In genomic region chr15:81932951-81933470, GRCm38 (mm10) we compare ENCODE assay signal across 9 mouse cellular contexts. TPM values are rescaled to one million over a fixed set of nuclear protein-coding genes. Genes with fewer than 3 reads are reported as not detected.
DNase-seq lines count a peak whose midpoint lies in the region; ATAC-seq and TF ChIP-seq lines count a peak whose summit lies in the region.
"Had no signal": no experiment of that assay in that cellular context is flagged by ENCODE, and none has a peak within 500 bp of the region (broad histone marks: within the 10 kb centered on the region; RNA-seq: fewer than 3 reads in every experiment).

No protein-coding gene starts in this region.

- H3K27ac ChIP-seq in forebrain, embryonic 12.5 days, result peak overlapping the region; percentile 42; the same call in 1 of the 2 replicates
- peak overlapping the region; percentile 89 for H3K27ac ChIP-seq in spleen, adult 2 months (ENCODE audit: insufficient read depth, low read length)
- no peak overlapping the region for H3K27ac ChIP-seq in hindbrain, embryonic 12.5 days
- H3K27ac ChIP-seq: hindbrain, embryonic 15.5 days had no signal

- ATAC-seq in forebrain, embryonic 12.5 days (ENCODE audit: low FRiP score), result no peak
- no peak for ATAC-seq in hindbrain, embryonic 12.5 days (ENCODE audit: low FRiP score)

- TF ChIP-seq POLR2A in lung, adult 2 months (IDR thresholded peaks at IDR 0.05; ENCODE audit: borderline replicate concordance, extremely low read depth, low read depth, low read length), result no peak
- no peak for TF ChIP-seq POLR2A in spleen, adult 2 months (IDR thresholded peaks at IDR 0.05; ENCODE audit: low read depth, low read length)

- WGBS in lung, adult 2 months, result 30% methylated on average over 12 of the region's 12 CpGs
- WGBS in forebrain, embryonic 12.5 days, result 33% methylated on average over 12 of the region's 12 CpGs
- WGBS in spleen, adult 2 months, result 18% methylated on average over 12 of the region's 12 CpGs
- 34% methylated on average over 12 of the region's 12 CpGs for WGBS in hindbrain, embryonic 12.5 days

- peaks cover 6% of the 10 kb centered on the region; the same call in 1 of the 2 replicates for H3K4me1 ChIP-seq in lung, adult 2 months (ENCODE audit: control insufficient read depth, insufficient read depth, low read length)
- H3K4me1 ChIP-seq in forebrain, embryonic 12.5 days, result peaks cover 27% of the 10 kb centered on the region
- peaks cover 16% of the 10 kb centered on the region; the same call in 1 of the 2 replicates for H3K4me1 ChIP-seq in spleen, adult 2 months (ENCODE audit: control insufficient read depth, insufficient read depth, insufficient read length)
- H3K4me1 ChIP-seq in hindbrain, embryonic 12.5 days, result peaks cover 23% of the 10 kb centered on the region

- peaks cover 12% of the 10 kb centered on the region for H3K27me3 ChIP-seq in forebrain, embryonic 12.5 days
- H3K27me3 ChIP-seq in spleen, adult 2 months (ENCODE audit: control insufficient read depth, insufficient read depth, low read length), result no peaks in the 10 kb centered on the region
- H3K27me3 ChIP-seq in hindbrain, embryonic 12.5 days, result no peaks in the 10 kb centered on the region
- H3K27me3 ChIP-seq: hindbrain, embryonic 15.5 days had no signal

- no peak overlapping the region for H3K4me2 ChIP-seq in forebrain, embryonic 12.5 days
- H3K4me2 ChIP-seq in hindbrain, embryonic 12.5 days (replicated peaks), result no peak overlapping the region
- H3K4me2 ChIP-seq: hindbrain, embryonic 15.5 days had no signal

- H3K9ac ChIP-seq in forebrain, embryonic 12.5 days, result peak overlapping the region; percentile 38; the same call in 1 of the 2 replicates
- no peak overlapping the region for H3K9ac ChIP-seq in hindbrain, embryonic 12.5 days
- H3K9ac ChIP-seq: hindbrain, embryonic 15.5 days had no signal

- H3K4me3 ChIP-seq in lung, adult 2 months (replicated peaks; ENCODE audit: extremely low read depth, low read depth, low read length), result no peak overlapping the region
- H3K4me3 ChIP-seq in forebrain, embryonic 12.5 days (replicated peaks), result no peak overlapping the region
- H3K4me3 ChIP-seq in spleen, adult 2 months (ENCODE audit: extremely low read depth, insufficient read depth, insufficient read length), result no peak overlapping the region
- no peak overlapping the region for H3K4me3 ChIP-seq in hindbrain, embryonic 12.5 days
- H3K4me3 ChIP-seq: hindbrain, embryonic 15.5 days had no signal

- peak; percentile 42 for DNase-seq in lung, postnatal 10 days
- no peak for DNase-seq in lung, adult 2 months
- peak; percentile 52 to 55 for DNase-seq in layer of hippocampus, postnatal 10 days (ENCODE audit: low spot score in 2 of 2)
- DNase-seq in spleen, adult 2 months (ENCODE audit: low read depth in 1 of 2, low spot score in 2 of 2), result peak in 1 of 2 experiments; percentile 57
- no peak for DNase-seq in adrenal gland, adult 18-20 months (ENCODE audit: low spot score in 2 of 2)
- no peak for DNase-seq in gastrocnemius, postnatal 25 days

- no peak for TF ChIP-seq CTCF in lung, adult 2 months (IDR thresholded peaks at IDR 0.05; ENCODE audit: insufficient read depth, low read length)
- no peak for TF ChIP-seq CTCF in spleen, adult 2 months (IDR thresholded peaks at IDR 0.05; ENCODE audit: extremely low read depth, insufficient read depth, insufficient read length, insufficient replicate concordance)

- no peaks in the 10 kb centered on the region for H3K36me3 ChIP-seq in forebrain, embryonic 12.5 days (replicated peaks)
- H3K36me3 ChIP-seq in spleen, adult 2 months (ENCODE audit: control insufficient read depth, insufficient read depth, low read length), result no peaks in the 10 kb centered on the region
- no peaks in the 10 kb centered on the region for H3K36me3 ChIP-seq in hindbrain, embryonic 12.5 days
- H3K36me3 ChIP-seq: hindbrain, embryonic 15.5 days had no signal

- H3K9me3 ChIP-seq in forebrain, embryonic 12.5 days, result no peaks in the 10 kb centered on the region
- H3K9me3 ChIP-seq in hindbrain, embryonic 12.5 days (replicated peaks), result no peaks in the 10 kb centered on the region
- H3K9me3 ChIP-seq: hindbrain, embryonic 15.5 days had no signal

RNA-seq across cellular contexts. Expression of gene Csdc2, which starts 3.5 kb away (rescaled TPM):
- polyA plus RNA-seq in lung, adult 2 months (2012; rRNA removed), result 8.0 and 9.7 TPM in 2 replicates
- 35.8 and 39.9 TPM in 2 replicates for polyA plus RNA-seq in forebrain, embryonic 12.5 days (2016; fragmentation: Nextera tagmentation; extraction: Ambion mirVana)
- 100 to 1,000 TPM; 170 to 185 TPM for total RNA-seq in layer of hippocampus, postnatal 10 days (2021)
- 5.4 and 6.1 TPM in 2 replicates for polyA plus RNA-seq in spleen, adult 2 months (2012; rRNA removed)
- 1 to 10 TPM; 6.9 to 9.2 TPM for total RNA-seq in adrenal gland, adult 18-20 months (2021)
- total RNA-seq in gastrocnemius, postnatal 25 days (2021), result 1 to 10 TPM; 1.8 to 2.6 TPM
- 48.0 and 57.1 TPM in 2 replicates for polyA plus RNA-seq in hindbrain, embryonic 12.5 days (2016; fragmentation: Nextera tagmentation; extraction: Ambion mirVana)

RNA-seq across cellular contexts. Expression of gene Polr3h, which starts 7.0 kb away (rescaled TPM):
- 7.7 and 11.8 TPM in 2 replicates for polyA plus RNA-seq in lung, adult 2 months (2012; rRNA removed)
- polyA plus RNA-seq in forebrain, embryonic 12.5 days (2016; fragmentation: Nextera tagmentation; extraction: Ambion mirVana), result 69.8 and 75.6 TPM in 2 replicates
- total RNA-seq in layer of hippocampus, postnatal 10 days (2021), result 10 to 100 TPM; 50.9 to 52.8 TPM
- 8.6 and 11.1 TPM in 2 replicates for polyA plus RNA-seq in spleen, adult 2 months (2012; rRNA removed)
- total RNA-seq in adrenal gland, adult 18-20 months (2021), result 10 to 100 TPM; 16.2 to 19.9 TPM
- 1 to 10 TPM; 5.9 to 6.3 TPM for total RNA-seq in gastrocnemius, postnatal 25 days (2021)
- polyA plus RNA-seq in hindbrain, embryonic 12.5 days (2016; fragmentation: Nextera tagmentation; extraction: Ambion mirVana), result 58.0 and 58.4 TPM in 2 replicates

RNA-seq across cellular contexts. Expression of gene Pmm1, which starts 27.7 kb away (rescaled TPM):
- polyA plus RNA-seq in lung, adult 2 months (2012; rRNA removed), result 35.6 and 41.0 TPM in 2 replicates
- 42.0 and 44.0 TPM in 2 replicates for polyA plus RNA-seq in forebrain, embryonic 12.5 days (2016; fragmentation: Nextera tagmentation; extraction: Ambion mirVana)
- 100 to 1,000 TPM; 176 to 189 TPM for total RNA-seq in layer of hippocampus, postnatal 10 days (2021)
- polyA plus RNA-seq in spleen, adult 2 months (2012; rRNA removed), result 18.2 and 28.1 TPM in 2 replicates
- 10 to 100 TPM; 58.0 to 85.4 TPM for total RNA-seq in adrenal gland, adult 18-20 months (2021)
- total RNA-seq in gastrocnemius, postnatal 25 days (2021), result 10 to 100 TPM; 11.9 to 21.6 TPM
- polyA plus RNA-seq in hindbrain, embryonic 12.5 days (2016; fragmentation: Nextera tagmentation; extraction: Ambion mirVana), result 30.7 and 32.3 TPM in 2 replicates

RNA-seq across cellular contexts. Expression of gene 1700029P11Rik, which starts 47.3 kb away (rescaled TPM):
- polyA plus RNA-seq in lung, adult 2 months (2012; rRNA removed), result not detected in 2 replicates
- not detected in 2 replicates for polyA plus RNA-seq in forebrain, embryonic 12.5 days (2016; fragmentation: Nextera tagmentation; extraction: Ambion mirVana)
- not detected for total RNA-seq in layer of hippocampus, postnatal 10 days (2021)
- polyA plus RNA-seq in spleen, adult 2 months (2012; rRNA removed), result not detected in 2 replicates
- not detected for total RNA-seq in adrenal gland, adult 18-20 months (2021)
- not detected for total RNA-seq in gastrocnemius, postnatal 25 days (2021)
- not detected in 2 replicates for polyA plus RNA-seq in hindbrain, embryonic 12.5 days (2016; fragmentation: Nextera tagmentation; extraction: Ambion mirVana)
- polyA plus RNA-seq: hindbrain, embryonic 15.5 days had no signal

RNA-seq across cellular contexts. Expression of gene Xrcc6, which starts 54.6 kb away (rescaled TPM):
- 11.5 and 13.3 TPM in 2 replicates for polyA plus RNA-seq in lung, adult 2 months (2012; rRNA removed)
- polyA plus RNA-seq in forebrain, embryonic 12.5 days (2016; fragmentation: Nextera tagmentation; extraction: Ambion mirVana), result 58.5 and 64.4 TPM in 2 replicates
- total RNA-seq in layer of hippocampus, postnatal 10 days (2021), result 10 to 100 TPM; 25.5 to 36.2 TPM
- polyA plus RNA-seq in spleen, adult 2 months (2012; rRNA removed), result 11.8 TPM in 2 replicates
- total RNA-seq in adrenal gland, adult 18-20 months (2021), result 10 to 100 TPM; 55.8 to 88.9 TPM
- total RNA-seq in gastrocnemius, postnatal 25 days (2021), result 10 to 100 TPM; 20.8 to 24.9 TPM
- polyA plus RNA-seq in hindbrain, embryonic 12.5 days (2016; fragmentation: Nextera tagmentation; extraction: Ambion mirVana), result 58.4 and 62.3 TPM in 2 replicates

Comparison
In these comparisons a context has a peak if more than half of its experiments do, and no peak if none do; other contexts are left out.
1. DNase-seq: peak in lung, postnatal 10 days (single experiment) and layer of hippocampus, postnatal 10 days (2 of 2); none in lung, adult 2 months (single experiment), adrenal gland, adult 18-20 months (0 of 2) and gastrocnemius, postnatal 25 days (single experiment).